Mouse (Mus musculus) neural tube, embryonic 12.5 days (tissue): Measurements from ENCODE around the gene Tshb. TPM values are rescaled to one million over a fixed set of nuclear protein-coding genes. Genes with fewer than 3 reads are reported as not detected.

ENCODE experiments used
- ATAC-seq: fragments of 200-750 bp; cut with Nextera tagmentation; 2 replicates; pipeline ENCODE4 v1.8.0; 2017; ENCODE audit warnings: low read depth, mild to moderate bottlenecking, moderate TSS enrichment, moderate library complexity; ENCODE audit not compliant: low FRiP score
- H3K27ac ChIP-seq: fragments of 300-500 bp; sonication (generic); 2 replicates; pipeline ENCODE4 v1.5.1; 2016
- H3K27me3 ChIP-seq: fragments of 300-500 bp; sonication (generic); replicated peaks from 2 replicates; pipeline ENCODE4 v1.6.1; 2016; ENCODE audit warnings: mild to moderate bottlenecking
- H3K36me3 ChIP-seq: fragments of 300-500 bp; sonication (generic); 2 replicates; pipeline ENCODE4 v1.6.1; 2016; ENCODE audit warnings: mild to moderate bottlenecking
- H3K4me1 ChIP-seq: fragments of 300-500 bp; sonication (generic); 2 replicates; pipeline ENCODE4 v1.6.1; 2016
- H3K4me2 ChIP-seq: fragments of 300-500 bp; sonication (generic); replicated peaks from 2 replicates; pipeline ENCODE4 v1.6.1; 2016; ENCODE audit warnings: mild to moderate bottlenecking
- H3K4me3 ChIP-seq: fragments of 300-500 bp; sonication (generic); 2 replicates; pipeline ENCODE4 v1.5.1; 2016
- H3K9ac ChIP-seq: fragments of 300-500 bp; sonication (generic); 2 replicates; pipeline ENCODE4 v1.6.1; 2016; ENCODE audit warnings: mild to moderate bottlenecking
- H3K9me3 ChIP-seq: fragments of 300-500 bp; sonication (generic); 2 replicates; pipeline ENCODE4 v1.6.1; 2016; ENCODE audit warnings: mild to moderate bottlenecking
- WGBS: fragments of 180-500 bp; shearing (Covaris S2); methylation state at CpG from one replicate; pipeline ENCODE4 v1.1.7; 2016; 5-methylcytosine and 5-hydroxymethylcytosine counted together
- polyA plus RNA-seq: library from polyadenylated mRNA; unstranded; fragments of >200 nt; fragmentation: Nextera tagmentation; extraction: Ambion mirVana; gene quantifications from 2 replicates; pipeline ENCODE4 v1.2.1, GENCODE M21; 2016

Tshb gene
- 0.08 and 0.13 TPM in 2 replicates for polyA plus RNA-seq

- 77% methylated on average over 2 of the region's 2 CpGs for WGBS
- no peak within 1 kb of the TSS for H3K4me2 ChIP-seq
Measured at GRCm38 (mm10) chr3:102782618-102783017, at the start of gene Tshb. Tshb (minus strand) TSS chr3:102782718.

GRCm38 (mm10) chr3:102803937-102804336 lies 21.4 kb upstream of the Tshb start:
- Histone ChIP-seq H3K9me3 (no peaks in the 10 kb centered on the region), H3K4me3 (no peak overlapping the region), H3K36me3 (no peaks in the 10 kb centered on the region), H3K9ac (no peak overlapping the region), H3K4me2 (no peak overlapping the region), H3K27me3 (no peaks in the 10 kb centered on the region), H3K4me1 (no peaks in the 10 kb centered on the region), H3K27ac (no peak overlapping the region)
- ATAC-seq: no peak
- 2% methylated on average over 3 of the region's 3 CpGs for WGBS

More at GRCm38 (mm10) chr3:102782618-102783017, at the start of gene Tshb:
- Histone ChIP-seq H3K27ac (no peak within 1 kb of the TSS), H3K36me3 (no peaks in the 10 kb centered on the region), H3K27me3 (no peaks in the 10 kb centered on the region), H3K4me1 (no peaks in the 10 kb centered on the region), H3K9ac (no peak within 1 kb of the TSS), H3K4me3 (no peak within 1 kb of the TSS), H3K9me3 (no peaks in the 10 kb centered on the region)
- no peak for ATAC-seq

DNA sequence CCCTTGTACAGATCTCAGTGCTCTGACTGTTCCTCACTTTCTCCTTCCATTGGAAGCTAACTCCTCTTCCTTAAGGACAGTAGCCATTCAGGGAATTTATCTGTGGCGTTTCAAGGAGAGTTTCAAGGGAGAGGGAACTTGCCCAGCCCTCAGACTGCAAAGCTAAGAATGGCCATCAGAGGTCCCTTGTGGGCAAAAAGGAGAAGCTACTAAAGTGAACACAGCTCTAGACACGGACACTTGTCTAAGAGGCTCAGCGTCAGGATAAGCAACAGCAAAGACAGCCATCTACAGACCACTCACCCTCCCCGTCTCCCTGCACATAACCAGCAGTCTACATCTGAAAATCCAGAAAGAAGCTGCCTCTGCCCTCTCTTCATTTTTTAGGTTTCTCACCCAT lies 4.9 kb upstream of the Tshb start:
- 37% methylated on average over 4 of the region's 4 CpGs for WGBS
- ATAC-seq: no peak

DNA sequence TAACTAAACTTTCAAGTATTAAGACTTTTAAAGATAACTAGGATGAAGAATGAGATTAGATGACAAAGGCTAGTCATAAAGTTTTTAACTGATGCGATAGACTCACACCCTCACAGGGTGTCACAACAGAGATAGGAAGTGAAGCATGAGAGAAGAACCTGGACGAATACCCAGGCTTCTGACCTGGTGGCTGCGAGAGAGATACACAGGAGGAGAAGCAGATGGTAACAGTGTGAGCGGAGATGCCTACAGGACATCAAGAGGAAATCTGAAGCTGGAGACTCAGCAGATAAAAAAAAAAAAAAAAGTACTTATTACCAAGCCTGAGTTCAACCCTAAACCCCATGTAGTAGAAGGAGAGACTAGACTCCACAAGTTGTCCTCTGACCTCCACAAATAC lies 9.5 kb downstream of the Tshb start:
- no peak overlapping the region for H3K27ac ChIP-seq
- 87% methylated on average over 4 of the region's 4 CpGs for WGBS
- no peak overlapping the region for H3K4me2 ChIP-seq
- H3K4me1 ChIP-seq: no peaks in the 10 kb centered on the region
- no peaks in the 10 kb centered on the region for H3K9me3 ChIP-seq
- H3K4me3 ChIP-seq: no peak overlapping the region
- H3K9ac ChIP-seq: no peak overlapping the region
- H3K36me3 ChIP-seq: no peaks in the 10 kb centered on the region
- no peaks in the 10 kb centered on the region for H3K27me3 ChIP-seq
- ATAC-seq: no peak

More for the DNA sequence above, 4.9 kb upstream of the Tshb start:
- Histone ChIP-seq H3K9me3 (no peaks in the 10 kb centered on the region), H3K9ac (no peak overlapping the region), H3K4me3 (no peak overlapping the region), H3K4me1 (no peaks in the 10 kb centered on the region), H3K4me2 (no peak overlapping the region), H3K27ac (no peak overlapping the region), H3K27me3 (no peaks in the 10 kb centered on the region), H3K36me3 (no peaks in the 10 kb centered on the region)

DNA sequence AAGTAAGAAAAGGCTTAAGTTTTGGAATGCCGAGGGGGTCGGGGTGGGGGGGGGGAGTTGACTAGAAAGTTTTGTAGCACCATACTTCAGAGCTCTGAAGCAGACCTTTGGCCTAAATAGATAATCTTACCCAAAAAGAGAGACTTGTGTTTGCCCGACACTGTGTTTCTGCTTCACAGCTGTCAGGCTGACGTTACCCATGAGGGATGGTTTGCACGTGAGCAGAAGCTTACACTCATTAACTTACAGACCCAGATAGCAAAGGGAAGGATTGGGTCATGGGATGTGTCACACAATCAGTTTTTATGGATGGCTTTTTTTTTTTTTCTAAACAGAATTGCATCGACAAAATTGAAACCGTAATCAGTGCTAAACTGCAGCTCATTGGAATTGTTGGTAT lies 17.7 kb downstream of the Tshb start:
- Histone ChIP-seq H3K4me2 (no peak overlapping the region), H3K36me3 (peaks cover 20% of the 10 kb centered on the region; the same call in 1 of the 2 replicates), H3K27ac (no peak overlapping the region), H3K9ac (no peak overlapping the region), H3K4me1 (0 out of 2 replicates have a peak, but pooled peaks cover 3% of the 10 kb centered on the region), H3K4me3 (no peak overlapping the region), H3K9me3 (no peaks in the 10 kb centered on the region), H3K27me3 (no peaks in the 10 kb centered on the region)
- no peak for ATAC-seq
- WGBS: 86% methylated on average over 7 of the region's 7 CpGs

- 49% methylated on average over 10 of the region's 10 CpGs for WGBS
- Histone ChIP-seq H3K27me3 (no peaks in the 10 kb centered on the region), H3K4me2 (no peak overlapping the region), H3K4me1 (0 out of 2 replicates have a peak, but pooled peaks cover 3% of the 10 kb centered on the region), H3K27ac (no peak overlapping the region), H3K4me3 (no peak overlapping the region), H3K9me3 (no peaks in the 10 kb centered on the region), H3K9ac (no peak overlapping the region), H3K36me3 (peaks cover 26% of the 10 kb centered on the region; the same call in 1 of the 2 replicates)
- ATAC-seq: no peak
Measured at GRCm38 (mm10) chr3:102763713-102764400, 18.7 kb downstream of the Tshb start.

GRCm38 (mm10) chr3:102762388-102762787 lies 20.1 kb downstream of the Tshb start:
- Histone ChIP-seq H3K27me3 (no peaks in the 10 kb centered on the region), H3K9me3 (no peaks in the 10 kb centered on the region), H3K27ac (no peak overlapping the region), H3K4me3 (no peak overlapping the region), H3K9ac (no peak overlapping the region), H3K4me1 (0 out of 2 replicates have a peak, but pooled peaks cover 3% of the 10 kb centered on the region), H3K4me2 (no peak overlapping the region), H3K36me3 (peaks cover 26% of the 10 kb centered on the region; the same call in 1 of the 2 replicates)
- no peak for ATAC-seq
- 36% methylated on average over 3 of the region's 3 CpGs for WGBS

DNA sequence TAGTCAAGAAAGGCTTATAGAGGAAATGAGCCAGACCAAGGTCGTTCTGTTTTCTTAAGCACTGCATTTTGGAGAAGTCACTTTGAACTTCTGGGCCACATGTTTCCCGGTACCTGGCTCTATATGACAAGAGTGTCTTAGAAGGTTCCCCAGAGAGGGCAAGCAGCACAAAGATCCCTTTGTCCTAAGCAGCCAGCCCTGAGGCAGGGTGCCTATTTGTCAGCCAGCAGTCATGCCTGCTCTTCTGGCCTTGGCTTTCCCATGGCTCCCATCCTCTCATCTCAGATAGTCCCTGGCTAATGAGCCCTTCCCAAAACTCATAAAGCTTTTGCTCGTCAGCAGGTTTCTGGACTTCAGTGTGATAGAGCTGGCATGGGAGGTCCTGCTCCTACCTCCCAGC lies 22.3 kb downstream of the Tshb start:
- H3K27ac ChIP-seq: no peak overlapping the region
- ATAC-seq: no peak
- no peaks in the 10 kb centered on the region for H3K9me3 ChIP-seq
- no peak overlapping the region for H3K4me2 ChIP-seq
- H3K9ac ChIP-seq: no peak overlapping the region
- H3K4me3 ChIP-seq: no peak overlapping the region
- H3K4me1 ChIP-seq: 0 out of 2 replicates have a peak, but pooled peaks cover 3% of the 10 kb centered on the region
- WGBS: 71% methylated on average over 3 of the region's 3 CpGs
- peaks cover 20% of the 10 kb centered on the region; the same call in 1 of the 2 replicates for H3K36me3 ChIP-seq
- H3K27me3 ChIP-seq: no peaks in the 10 kb centered on the region

- Histone ChIP-seq H3K4me3 (no peak overlapping the region), H3K4me2 (no peak overlapping the region), H3K27me3 (no peaks in the 10 kb centered on the region), H3K9ac (no peak overlapping the region), H3K27ac (no peak overlapping the region), H3K4me1 (no peaks in the 10 kb centered on the region), H3K36me3 (peaks cover 22% of the 10 kb centered on the region; the same call in 1 of the 2 replicates), H3K9me3 (no peaks in the 10 kb centered on the region)
- no peak for ATAC-seq
- 88% methylated on average over 6 of the region's 6 CpGs for WGBS
Measured at GRCm38 (mm10) chr3:102757019-102757418, 25.5 kb downstream of the Tshb start.

GRCm38 (mm10) chr3:102755801-102756200 lies 26.7 kb downstream of the Tshb start:
- no peak overlapping the region for H3K27ac ChIP-seq
- WGBS: 75% methylated on average over 1 of the region's 1 CpGs
- ATAC-seq: no peak

DNA sequence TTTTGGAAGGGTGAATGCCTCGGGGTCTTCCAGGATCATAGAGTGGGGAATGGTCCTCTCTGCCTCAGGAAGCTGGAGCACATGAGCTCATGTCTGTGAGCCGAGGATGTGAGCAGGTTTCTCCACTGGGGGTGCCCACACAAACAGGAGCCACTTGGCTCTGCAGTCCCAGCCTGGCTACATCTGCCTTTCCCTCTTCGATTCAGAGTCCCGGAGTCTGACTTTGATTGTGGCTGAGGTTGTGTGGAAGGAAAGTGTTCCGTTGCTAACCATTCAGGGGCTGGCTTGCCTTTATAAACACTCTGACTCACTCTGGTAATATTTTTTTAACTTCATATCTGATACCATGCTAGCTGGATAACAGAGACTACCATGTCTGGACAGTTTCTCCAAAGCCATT lies 30.1 kb downstream of the Tshb start:
- H3K4me3 ChIP-seq: no peak overlapping the region
- no peak for ATAC-seq
- 85% methylated on average over 5 of the region's 5 CpGs for WGBS
- no peak overlapping the region for H3K9ac ChIP-seq
- peaks cover 12% of the 10 kb centered on the region for H3K36me3 ChIP-seq
- H3K4me2 ChIP-seq: no peak overlapping the region
- no peak overlapping the region for H3K27ac ChIP-seq
- H3K4me1 ChIP-seq: 0 out of 2 replicates have a peak, but pooled peaks cover 3% of the 10 kb centered on the region
- no peaks in the 10 kb centered on the region for H3K9me3 ChIP-seq
- no peaks in the 10 kb centered on the region for H3K27me3 ChIP-seq

More at GRCm38 (mm10) chr3:102755801-102756200, 26.7 kb downstream of the Tshb start:
- Histone ChIP-seq H3K9ac (no peak overlapping the region), H3K9me3 (no peaks in the 10 kb centered on the region), H3K27me3 (no peaks in the 10 kb centered on the region), H3K4me2 (no peak overlapping the region), H3K4me1 (no peaks in the 10 kb centered on the region), H3K36me3 (peaks cover 22% of the 10 kb centered on the region), H3K4me3 (no peak overlapping the region)

GRCm38 (mm10) chr3:102752053-102752452 lies 30.5 kb downstream of the Tshb start:
- Histone ChIP-seq H3K27ac (no peak overlapping the region), H3K9ac (no peak overlapping the region), H3K9me3 (no peaks in the 10 kb centered on the region), H3K27me3 (no peaks in the 10 kb centered on the region), H3K4me3 (no peak overlapping the region), H3K36me3 (peaks cover 12% of the 10 kb centered on the region), H3K4me2 (no peak overlapping the region), H3K4me1 (peaks cover 7% of the 10 kb centered on the region; the same call in 1 of the 2 replicates)
- 92% methylated on average over 4 of the region's 4 CpGs for WGBS
- ATAC-seq: no peak

- Histone ChIP-seq H3K9ac (no peak overlapping the region), H3K4me2 (no peak overlapping the region), H3K27me3 (no peaks in the 10 kb centered on the region), H3K9me3 (no peaks in the 10 kb centered on the region), H3K4me1 (peaks cover 7% of the 10 kb centered on the region; the same call in 1 of the 2 replicates), H3K36me3 (peaks cover 12% of the 10 kb centered on the region), H3K27ac (no peak overlapping the region), H3K4me3 (no peak overlapping the region)
- 93% methylated on average over 3 of the region's 3 CpGs for WGBS
- no peak for ATAC-seq
Measured at GRCm38 (mm10) chr3:102751536-102751935, 31.0 kb downstream of the Tshb start.
